Mouse (Mus musculus): Measurements from ENCODE around the gene Gab1.

Gene Gab1

GRCm38 (mm10) chr8:80840090-80840489, 40.2 kb downstream of the Gab1 start:
- DNase-seq: no peak

- DNase-seq: no peak
Observed at GRCm38 (mm10) chr8:80838199-80838598, 42.1 kb downstream of the Gab1 start.

- no peak for DNase-seq
Observed at GRCm38 (mm10) chr8:80835401-80835800, 44.9 kb downstream of the Gab1 start.

- no peak for DNase-seq
Observed at GRCm38 (mm10) chr8:80834443-80834842, 45.9 kb downstream of the Gab1 start.

GRCm38 (mm10) chr8:80832534-80832933, 47.8 kb downstream of the Gab1 start:
- no peak for DNase-seq

GRCm38 (mm10) chr8:80831876-80832524, 48.3 kb downstream of the Gab1 start:
- no peak for DNase-seq

- DNase-seq: no peak
Observed at GRCm38 (mm10) chr8:80830724-80831566, 49.4 kb downstream of the Gab1 start.

- no peak for DNase-seq
Observed at GRCm38 (mm10) chr8:80830141-80830540, 50.2 kb downstream of the Gab1 start.

GRCm38 (mm10) chr8:80826996-80827395, 53.3 kb downstream of the Gab1 start:
- DNase-seq: no peak

- DNase-seq: no peak
Observed at GRCm38 (mm10) chr8:80825136-80825535, 55.2 kb downstream of the Gab1 start.

GRCm38 (mm10) chr8:80824426-80824825, 55.9 kb downstream of the Gab1 start:
- no peak for DNase-seq

GRCm38 (mm10) chr8:80823250-80823649, 57.1 kb downstream of the Gab1 start:
- no peak for DNase-seq

- DNase-seq: no peak
Observed at GRCm38 (mm10) chr8:80821367-80822225, 58.7 kb downstream of the Gab1 start.

GRCm38 (mm10) chr8:80818978-80819377, 61.3 kb downstream of the Gab1 start:
- DNase-seq: no peak

GRCm38 (mm10) chr8:80817065-80817464, 63.3 kb downstream of the Gab1 start:
- no peak for DNase-seq

GRCm38 (mm10) chr8:80815179-80815578, 65.1 kb downstream of the Gab1 start:
- DNase-seq: no peak

GRCm38 (mm10) chr8:80814087-80814791, 66.1 kb downstream of the Gab1 start:
- no peak for DNase-seq

GRCm38 (mm10) chr8:80813439-80813838, 66.9 kb downstream of the Gab1 start:
- DNase-seq: peak in 1 of 2 experiments; percentile 20

GRCm38 (mm10) chr8:80811591-80811991, 68.7 kb downstream of the Gab1 start:
- DNase-seq: no peak

- no peak for DNase-seq
Observed at GRCm38 (mm10) chr8:80810916-80811315, 69.4 kb downstream of the Gab1 start.

- no peak for DNase-seq
Observed at GRCm38 (mm10) chr8:80810442-80810841, 69.9 kb downstream of the Gab1 start.

- DNase-seq: no peak
Observed at GRCm38 (mm10) chr8:80807807-80808505, 72.4 kb downstream of the Gab1 start.
